Mouse (Mus musculus) frontal cortex, postnatal 36 days (tissue): ENCODE measurements around the gene Snx29.
"Not testable (repeated sequence)": the region's sequence is repeated elsewhere in the genome, so short reads cannot be mapped to it uniquely, and the experiment has no call there.

ENCODE experiments used
- DNase-seq, 2 experiments: peaks; one replicate each; pipeline ENCODE4 v3.0.0; 2022; ENCODE audit warnings: low spot score in 2 of 2

Gene Snx29

DNA sequence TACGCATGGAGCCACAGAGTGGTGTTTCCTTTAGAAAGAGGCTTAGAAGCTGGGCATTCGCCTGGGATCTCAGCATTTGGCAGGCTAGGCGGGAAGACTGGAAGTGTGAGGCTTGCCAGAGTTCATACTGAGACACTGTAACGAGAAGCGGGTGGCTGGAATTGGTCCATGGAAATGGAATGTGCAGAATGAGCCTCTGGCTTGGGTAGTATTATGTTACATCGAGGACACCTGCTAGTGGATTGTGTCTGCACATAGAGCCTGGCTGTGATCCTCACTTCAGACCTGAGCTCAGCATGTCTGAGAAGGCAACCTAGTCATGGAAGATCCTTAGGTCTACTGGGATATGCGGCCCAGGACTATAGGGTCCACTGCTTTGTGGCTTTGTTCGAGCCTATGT lies 209.9 kb downstream of the Snx29 start:
- DNase-seq = peak; percentile 19 to 44

- no peak for DNase-seq
Observed at GRCm38 (mm10) chr16:11533441-11533840, 210.7 kb downstream of the Snx29 start.

DNA sequence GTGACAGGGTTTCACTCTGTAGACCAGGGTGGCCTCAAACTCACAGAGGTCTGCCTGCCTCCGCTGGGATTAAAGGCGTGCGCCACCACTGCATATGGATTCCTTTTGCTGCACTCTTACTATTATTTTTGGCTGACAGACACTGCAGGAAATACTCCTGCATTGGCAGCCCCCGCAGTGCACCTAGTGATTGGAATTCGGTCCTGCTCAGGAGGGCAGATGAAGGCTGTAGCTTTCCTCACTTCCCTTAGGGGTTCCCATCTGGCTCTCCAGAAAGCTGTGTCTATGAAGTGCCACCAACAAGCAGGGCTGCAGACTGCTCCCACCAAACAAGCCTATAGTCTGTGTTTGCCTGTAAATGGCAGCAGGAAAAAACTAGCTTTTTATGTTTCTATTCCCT lies 215.0 kb downstream of the Snx29 start:
- DNase-seq = no peak

DNA sequence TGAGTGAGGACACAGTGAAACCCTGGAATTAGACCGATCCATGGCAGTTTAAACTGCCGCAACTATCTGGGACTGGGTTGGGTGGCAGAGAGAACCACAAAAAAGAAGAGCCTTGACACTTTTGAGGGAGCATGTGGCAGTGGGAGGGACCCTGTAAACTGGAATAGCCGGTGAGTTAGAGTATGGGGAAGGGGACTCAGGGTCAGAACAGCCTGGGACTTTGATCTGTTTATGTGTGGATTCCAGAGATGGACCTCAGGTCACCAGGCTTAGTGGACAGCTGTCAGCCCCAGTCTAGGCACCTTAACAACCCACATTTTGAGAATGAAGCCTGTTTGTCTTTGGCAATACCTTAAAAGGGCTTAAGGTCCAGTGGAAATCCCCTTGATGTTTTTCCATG lies 215.5 kb downstream of the Snx29 start:
- no peak for DNase-seq

- DNase-seq = no peak
Observed at GRCm38 (mm10) chr16:11540961-11541360, 218.3 kb downstream of the Snx29 start.

DNA sequence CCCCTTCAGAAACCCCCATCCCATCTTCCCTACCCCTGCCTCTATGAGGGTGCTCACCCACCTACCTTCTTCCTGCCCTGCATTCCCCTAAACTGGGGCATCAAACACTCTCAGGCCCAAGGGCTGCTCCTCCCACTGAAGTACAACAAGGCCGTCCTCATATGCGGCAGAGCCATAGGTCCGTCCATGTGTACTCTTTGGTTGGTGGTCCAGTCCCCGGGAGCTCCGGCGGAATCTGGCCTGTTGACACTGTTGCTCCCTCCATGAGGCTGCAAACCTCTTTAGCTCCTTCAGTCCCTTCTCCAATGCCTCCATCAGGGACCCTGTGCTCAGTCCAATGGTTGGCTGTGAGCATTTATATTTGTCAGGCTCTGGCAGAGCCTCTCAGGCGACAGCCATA lies 219.1 kb downstream of the Snx29 start:
- no peak for DNase-seq

DNA sequence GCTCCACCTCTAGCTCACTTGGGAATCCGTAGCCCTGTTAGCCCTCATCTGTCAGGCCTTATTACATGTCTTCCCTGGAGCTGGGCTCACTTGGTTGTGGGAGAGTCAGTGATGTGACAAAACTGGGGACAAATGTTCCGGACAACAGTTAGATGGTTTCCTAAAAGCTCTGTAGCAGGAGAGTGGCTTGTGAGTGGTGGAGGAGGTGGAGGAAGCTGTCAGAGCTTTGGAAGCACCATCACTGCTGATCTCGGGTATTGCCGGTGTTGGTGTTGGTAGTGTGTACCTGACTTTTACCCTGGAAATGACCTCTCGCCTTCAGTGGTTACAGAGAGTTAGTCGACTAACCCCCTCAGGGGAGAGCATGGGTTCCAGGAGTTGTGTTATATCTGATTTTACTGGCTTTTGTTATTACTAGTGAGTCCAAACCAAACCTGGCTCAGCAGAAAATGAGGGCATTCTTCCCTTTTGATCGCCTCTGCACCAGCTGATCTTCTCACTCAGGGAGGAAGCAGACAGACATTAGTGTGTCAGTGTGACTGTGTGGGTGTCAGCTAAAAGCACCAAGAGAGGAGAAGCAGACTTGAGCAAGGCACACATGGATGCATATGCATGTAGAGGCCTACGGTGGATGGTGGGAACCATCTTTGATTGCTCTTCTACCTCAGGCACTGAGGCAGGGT lies 227.5 kb downstream of the Snx29 start:
- peak; percentile 51 to 64 for DNase-seq

DNA sequence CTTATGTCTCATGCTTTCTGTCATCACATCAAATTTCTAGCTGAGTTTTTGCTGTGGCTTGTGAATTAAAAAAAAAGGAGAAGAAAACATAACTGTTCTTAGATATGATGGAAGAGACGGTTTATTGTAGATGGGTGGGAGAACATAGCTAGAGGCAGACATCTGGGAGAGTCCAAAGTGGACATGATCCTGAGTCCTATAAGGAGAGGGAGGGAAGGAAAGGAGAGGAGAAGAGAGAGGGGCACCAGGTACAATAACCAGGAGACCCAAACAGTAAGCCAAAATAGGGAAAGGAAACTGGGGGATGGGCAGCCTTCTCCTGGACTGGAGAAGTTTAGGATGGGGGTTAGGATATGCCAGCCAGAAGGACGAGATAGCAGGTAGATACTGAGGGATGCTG lies 239.0 kb downstream of the Snx29 start:
- DNase-seq = no peak

DNA sequence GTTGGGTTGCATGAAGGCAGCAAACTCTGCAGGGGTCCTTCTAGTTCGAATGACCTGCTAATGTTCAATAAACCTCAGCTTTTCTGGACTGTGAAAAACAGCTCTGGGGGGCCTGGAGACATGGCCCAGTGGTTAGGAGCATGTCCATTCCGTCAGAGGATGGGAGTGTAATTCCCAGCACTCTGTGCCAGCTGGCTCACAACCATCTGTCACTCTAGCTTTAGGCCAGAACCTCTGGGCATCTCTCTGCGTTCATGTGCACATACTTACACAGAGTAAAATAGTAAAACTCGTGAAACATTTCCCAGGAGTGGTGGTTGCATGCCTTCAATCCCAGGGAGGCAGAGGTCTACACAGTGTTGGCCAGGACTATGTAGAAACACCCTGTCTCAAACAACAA lies 241.1 kb downstream of the Snx29 start:
- no peak for DNase-seq

GRCm38 (mm10) chr16:11565126-11565525 lies 242.4 kb downstream of the Snx29 start:
- DNase-seq = no peak

DNA sequence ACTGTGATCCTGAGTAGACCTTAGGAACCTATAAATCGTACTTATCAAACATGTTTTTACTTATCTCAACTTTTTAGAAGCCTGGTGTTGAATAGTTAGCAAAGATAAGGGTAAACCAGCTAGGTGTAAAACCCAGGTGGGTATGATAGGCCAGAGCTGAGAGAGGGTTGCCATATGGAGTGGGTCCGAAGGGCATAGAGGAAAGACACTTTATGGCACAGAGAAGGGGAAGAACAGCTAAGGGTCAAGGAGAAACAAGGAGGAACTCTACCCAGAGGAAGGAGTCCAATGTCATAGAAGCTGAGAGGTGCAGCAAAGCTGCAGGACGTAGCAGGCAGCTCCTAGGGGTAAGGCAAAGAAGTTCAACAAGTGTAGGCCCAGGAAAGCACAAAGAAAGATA lies 244.9 kb downstream of the Snx29 start:
- no peak for DNase-seq

DNA sequence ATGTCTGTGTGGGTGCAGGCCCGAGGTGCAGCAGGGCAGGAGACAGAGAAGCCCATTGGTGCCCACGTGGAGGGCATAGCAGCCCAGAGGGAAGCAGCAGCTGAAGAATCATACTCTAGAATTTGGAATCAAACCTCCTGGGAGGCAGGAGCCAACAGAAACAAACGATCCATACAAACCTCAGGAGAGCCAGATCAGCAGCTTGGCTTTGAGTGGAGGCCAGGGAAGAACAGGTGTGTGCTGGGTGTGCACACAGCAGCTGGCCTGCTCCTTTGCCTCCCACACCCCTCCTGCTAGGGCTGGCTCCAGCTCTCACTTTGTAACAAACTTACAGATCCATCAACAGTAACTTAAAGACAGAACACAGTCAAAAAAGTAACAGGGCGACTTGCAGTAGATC lies 245.4 kb downstream of the Snx29 start:
- peak in 1 of 2 experiments; percentile 66 for DNase-seq

DNA sequence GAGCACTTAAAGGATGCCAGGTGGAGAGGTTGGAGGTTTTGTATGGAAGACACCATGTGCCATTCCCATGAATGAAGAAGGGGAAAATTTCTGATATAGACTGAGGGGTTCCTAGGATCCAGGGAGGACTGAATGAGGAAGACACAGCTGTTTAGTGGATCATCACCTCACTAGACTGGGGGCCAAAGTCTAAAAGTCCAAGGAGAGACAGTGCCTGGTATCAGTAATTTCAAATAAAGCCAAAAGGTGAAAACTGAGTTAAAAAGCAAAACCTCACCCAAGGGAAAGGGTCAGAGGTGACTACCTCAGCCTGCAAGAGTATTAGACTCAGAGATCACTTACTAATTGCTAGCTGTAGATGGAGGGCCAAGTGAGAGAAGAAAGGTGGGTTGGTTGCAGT lies 245.9 kb downstream of the Snx29 start:
- no peak for DNase-seq

- no peak for DNase-seq
Observed at GRCm38 (mm10) chr16:11569127-11569526, 246.4 kb downstream of the Snx29 start.

DNA sequence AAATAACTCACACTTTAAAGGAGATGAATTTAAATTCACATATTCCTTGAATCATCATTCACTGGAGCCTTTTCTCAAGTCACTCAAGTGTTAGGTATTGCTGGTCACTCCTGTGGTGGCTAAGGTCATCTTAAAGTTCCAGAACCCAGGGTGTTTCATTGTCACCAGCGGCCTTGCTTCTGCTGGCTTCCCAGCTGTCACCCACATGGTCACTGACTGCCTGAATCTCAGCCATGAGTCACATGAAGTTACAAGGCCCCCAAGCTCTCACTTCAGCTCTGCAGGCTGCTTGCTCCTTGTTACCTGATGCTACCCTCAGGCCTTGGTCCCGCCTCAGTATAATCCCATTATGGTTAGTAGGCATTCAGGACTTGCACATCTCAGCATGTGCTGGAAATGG lies 247.4 kb downstream of the Snx29 start:
- DNase-seq = no peak

- no peak for DNase-seq
Observed at GRCm38 (mm10) chr16:11574517-11574916, 251.8 kb downstream of the Snx29 start.

- DNase-seq = not testable (repeated sequence)
Observed at GRCm38 (mm10) chr16:11575733-11576132, 253.0 kb downstream of the Snx29 start.

- no peak for DNase-seq
Observed at GRCm38 (mm10) chr16:11577541-11578255, 255.0 kb downstream of the Snx29 start.

DNA sequence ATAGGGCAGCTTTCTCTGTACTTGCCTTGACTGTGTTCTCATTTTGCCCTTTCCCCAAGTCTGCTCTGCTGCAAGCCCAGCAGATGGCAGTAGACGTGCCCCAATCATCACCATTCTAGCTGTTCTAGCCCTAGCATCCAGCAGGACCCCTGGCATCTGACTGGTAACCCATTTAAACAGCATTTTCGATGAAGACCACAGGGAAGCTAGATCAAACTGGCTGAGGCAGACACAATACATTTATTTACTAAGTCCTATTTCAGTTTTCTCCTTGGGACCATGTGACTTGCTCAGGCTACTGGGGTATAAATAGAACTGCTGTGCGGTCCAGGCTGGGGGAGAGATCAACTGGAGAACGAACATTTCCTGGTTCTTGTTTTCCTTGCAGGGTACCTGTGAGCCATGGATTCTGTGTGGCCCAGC lies 257.0 kb downstream of the Snx29 start:
- DNase-seq = peak in 1 of 2 experiments; percentile 69

DNA sequence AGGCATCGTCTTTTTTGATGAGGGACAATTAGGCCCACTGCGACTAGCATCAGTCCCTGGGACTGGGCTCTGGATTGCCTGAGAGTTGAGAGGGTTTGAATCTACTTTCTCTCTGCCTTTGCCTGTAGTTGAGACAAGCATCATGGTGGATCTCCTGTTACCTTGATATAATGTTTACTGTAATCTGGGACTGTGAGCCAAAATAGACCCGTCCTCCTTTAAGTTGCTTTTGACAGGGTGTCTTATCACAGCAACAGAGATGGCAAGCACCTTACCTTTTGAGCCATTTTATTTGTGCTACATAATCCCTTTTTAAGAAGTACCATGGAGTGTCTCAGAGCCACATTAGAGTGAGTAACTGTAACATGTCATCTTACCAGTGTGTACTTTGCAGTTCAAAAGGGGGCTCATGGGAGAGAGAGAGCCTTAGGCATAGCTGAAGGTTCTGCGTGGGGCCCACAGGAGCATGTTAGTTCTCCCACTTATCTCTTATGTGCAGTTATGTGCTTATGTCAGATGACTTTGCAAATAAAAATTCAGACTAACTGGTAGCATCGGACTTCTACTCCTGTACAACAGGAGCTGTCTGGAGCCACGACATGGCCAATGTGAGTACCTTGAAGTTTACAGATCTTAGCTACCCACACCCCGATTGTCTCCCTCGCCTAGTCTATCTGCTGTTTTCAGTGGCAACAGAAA lies 261.4 kb downstream of the Snx29 start:
- DNase-seq = no peak

DNA sequence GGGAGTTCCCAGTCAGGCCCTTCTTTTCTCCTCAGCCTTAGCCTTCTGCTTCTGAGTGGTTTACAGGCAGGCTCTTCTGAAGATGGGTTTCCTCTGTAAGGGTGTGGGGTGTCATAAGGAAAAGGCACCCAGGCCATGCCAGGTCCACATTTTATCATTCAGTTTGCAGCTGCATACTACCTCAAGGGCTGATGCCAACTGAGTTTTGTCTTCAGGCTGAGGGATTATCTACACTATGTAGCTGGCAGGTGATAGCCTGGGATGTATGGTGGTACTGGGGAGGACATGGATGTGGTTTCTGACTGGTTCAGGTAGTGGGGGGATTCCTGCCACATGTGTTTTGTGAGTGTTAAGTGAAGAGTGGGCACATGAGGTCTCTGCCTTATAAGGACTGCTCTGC lies 266.0 kb downstream of the Snx29 start:
- DNase-seq = no peak

DNA sequence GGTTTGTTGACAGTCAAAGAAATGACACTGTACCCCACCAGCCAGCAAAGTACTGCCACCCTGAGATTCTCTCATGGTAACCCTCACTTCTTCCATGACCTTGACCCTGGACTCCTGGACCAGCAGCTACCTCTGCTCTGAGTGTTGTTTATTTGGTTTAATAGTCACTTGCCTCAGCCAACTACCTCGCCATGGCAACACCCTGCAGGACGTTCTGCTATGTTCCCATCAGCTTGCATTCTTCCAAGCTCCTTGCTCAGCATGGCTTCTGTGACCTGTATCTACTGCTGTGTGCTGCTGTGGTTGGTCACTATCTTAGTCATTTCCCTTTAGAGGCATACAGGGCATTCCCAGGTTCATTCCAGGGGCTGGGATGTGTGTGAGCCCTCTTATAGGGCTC lies 266.6 kb downstream of the Snx29 start:
- DNase-seq = no peak
